Mouse (Mus musculus) ES-Bruce4 (cell line): ENCODE results near the gene Gpr55. TPM values are rescaled to one million over a fixed set of nuclear protein-coding genes. Genes with fewer than 3 reads are reported as not detected.

ENCODE experiments used
- H3K27ac ChIP-seq: 2 replicates; pipeline ENCODE4 v1.5.1; 2012; ENCODE audit warnings: low read length, inconsistent platforms; ENCODE audit not compliant: insufficient read depth
- H3K27me3 ChIP-seq: 2 replicates; pipeline ENCODE4 v1.6.1; 2012; ENCODE audit warnings: mild to moderate bottlenecking, low read length, inconsistent platforms; ENCODE audit not compliant: control insufficient read depth, poor library complexity, insufficient read depth, severe bottlenecking
- H3K36me3 ChIP-seq: 2 replicates; pipeline ENCODE4 v1.6.1; 2012; ENCODE audit warnings: inconsistent platforms, mild to moderate bottlenecking, low read length, moderate library complexity; ENCODE audit not compliant: control insufficient read depth, poor library complexity, insufficient read depth, severe bottlenecking
- H3K4me1 ChIP-seq: one replicate; pipeline ENCODE4 v1.8.1; 2011; ENCODE audit warnings: low read length; ENCODE audit not compliant: control insufficient read depth, insufficient read depth
- H3K4me3 ChIP-seq: 2 replicates; pipeline ENCODE4 v1.5.1; 2011; ENCODE audit warnings: low read depth, mild to moderate bottlenecking, low read length
- H3K9ac ChIP-seq: 2 replicates; pipeline ENCODE4 v1.6.1; 2012; ENCODE audit warnings: low read depth, mild to moderate bottlenecking, inconsistent platforms; ENCODE audit not compliant: poor library complexity, severe bottlenecking
- H3K9me3 ChIP-seq: replicated peaks from 2 replicates; pipeline ENCODE4 v1.6.1; 2012; ENCODE audit warnings: mild to moderate bottlenecking, low read length, inconsistent platforms; ENCODE audit not compliant: control insufficient read depth, poor library complexity, insufficient read depth, severe bottlenecking
- CTCF ChIP-seq: IDR thresholded peaks from one replicate; pipeline ENCODE4 v1.8.1; 2011; ENCODE audit warnings: low read depth, low read length
- EP300 ChIP-seq: IDR thresholded peaks from 2 replicates; pipeline ENCODE4 v1.6.1; 2011; ENCODE audit warnings: low read depth, low read length; ENCODE audit not compliant: insufficient read depth
- POLR2A ChIP-seq: IDR thresholded peaks from one replicate; pipeline ENCODE4 v1.8.1; 2011; ENCODE audit warnings: low read length; ENCODE audit not compliant: insufficient read depth
- polyA plus RNA-seq: library from polyadenylated mRNA; stranded (reverse); fragments of >200 nt; gene quantifications from 2 replicates; pipeline ENCODE4 v1.2.4, GENCODE M21; 2011; ENCODE audit warnings: low read depth; ENCODE audit not compliant: missing spikeins, insufficient read depth, insufficient read length

Gpr55 gene
- polyA plus RNA-seq, 1 experiment, result not detected

GRCm38 (mm10) chr1:85965856-85966255 lies 5.0 kb upstream of the Gpr55 start:
- no peak for TF ChIP-seq EP300
- TF ChIP-seq CTCF, result no peak
- TF ChIP-seq POLR2A, result no peak
- Histone ChIP-seq H3K36me3 (no peaks in the 10 kb centered on the region), H3K27me3 (no peaks in the 10 kb centered on the region), H3K9ac (no peak overlapping the region), H3K27ac (no peak overlapping the region), H3K4me3 (no peak overlapping the region), H3K9me3 (no peaks in the 10 kb centered on the region), H3K4me1 (no peaks in the 10 kb centered on the region)

- no peak overlapping the region for H3K9ac ChIP-seq
- H3K27ac ChIP-seq, result no peak overlapping the region
- H3K36me3 ChIP-seq, result no peaks in the 10 kb centered on the region
- no peak overlapping the region for H3K4me3 ChIP-seq
- H3K4me1 ChIP-seq, result no peaks in the 10 kb centered on the region
- no peaks in the 10 kb centered on the region for H3K9me3 ChIP-seq
- no peaks in the 10 kb centered on the region for H3K27me3 ChIP-seq
- TF ChIP-seq POLR2A, result no peak
- no peak for TF ChIP-seq EP300
- no peak for TF ChIP-seq CTCF
Observed at GRCm38 (mm10) chr1:85962081-85962480, 1.3 kb upstream of the Gpr55 start.

GRCm38 (mm10) chr1:85959889-85960276 lies 924 bp downstream of the Gpr55 start:
- no peaks in the 10 kb centered on the region for H3K36me3 ChIP-seq
- no peaks in the 10 kb centered on the region for H3K27me3 ChIP-seq
- no peak overlapping the region for H3K9ac ChIP-seq
- no peak for TF ChIP-seq EP300
- no peak for TF ChIP-seq CTCF
- no peak for TF ChIP-seq POLR2A
- H3K4me3 ChIP-seq, result no peak overlapping the region
- H3K9me3 ChIP-seq, result no peaks in the 10 kb centered on the region
- no peaks in the 10 kb centered on the region for H3K4me1 ChIP-seq
- H3K27ac ChIP-seq, result no peak overlapping the region

- no peak overlapping the region for H3K27ac ChIP-seq
- H3K27me3 ChIP-seq, result no peaks in the 10 kb centered on the region
- no peaks in the 10 kb centered on the region for H3K36me3 ChIP-seq
- no peaks in the 10 kb centered on the region for H3K4me1 ChIP-seq
- no peak overlapping the region for H3K9ac ChIP-seq
- H3K4me3 ChIP-seq, result no peak overlapping the region
- no peaks in the 10 kb centered on the region for H3K9me3 ChIP-seq
- TF ChIP-seq EP300 (no peak), POLR2A (no peak), CTCF (no peak)
Observed at GRCm38 (mm10) chr1:85959129-85959888, 1.5 kb downstream of the Gpr55 start.

GRCm38 (mm10) chr1:85957942-85958619 lies 2.7 kb downstream of the Gpr55 start:
- Histone ChIP-seq H3K4me3 (no peak overlapping the region), H3K9ac (no peak overlapping the region), H3K27me3 (no peaks in the 10 kb centered on the region), H3K27ac (no peak overlapping the region), H3K36me3 (no peaks in the 10 kb centered on the region), H3K9me3 (no peaks in the 10 kb centered on the region), H3K4me1 (no peaks in the 10 kb centered on the region)
- TF ChIP-seq POLR2A (no peak), EP300 (no peak), CTCF (no peak)

GRCm38 (mm10) chr1:85957290-85957689 lies 3.5 kb downstream of the Gpr55 start:
- H3K27me3 ChIP-seq, result no peaks in the 10 kb centered on the region
- H3K27ac ChIP-seq, result no peak overlapping the region
- H3K9me3 ChIP-seq, result no peaks in the 10 kb centered on the region
- H3K4me3 ChIP-seq, result no peak overlapping the region
- no peak for TF ChIP-seq CTCF
- TF ChIP-seq POLR2A, result no peak
- TF ChIP-seq EP300, result no peak
- no peak overlapping the region for H3K9ac ChIP-seq
- no peaks in the 10 kb centered on the region for H3K4me1 ChIP-seq
- no peaks in the 10 kb centered on the region for H3K36me3 ChIP-seq
